Mouse (Mus musculus) liver, embryonic 14.5 days (tissue): ENCODE results near the gene Rac2. TPM values are rescaled to one million over a fixed set of nuclear protein-coding genes. Genes with fewer than 3 reads are reported as not detected.

Experiments used
- ATAC-seq: fragments of 200-750 bp; cut with Nextera tagmentation; 2 replicates; pipeline ENCODE4 v1.8.0; 2017; ENCODE audit warnings: moderate number of reproducible peaks, mild to moderate bottlenecking, moderate library complexity; ENCODE audit not compliant: insufficient read depth
- DNase-seq, 3 experiments: peaks; one replicate each; pipeline ENCODE4 v3.0.0-alpha.2; 2012 to 2013; ENCODE audit warnings: low read depth in 3 of 3, low spot score in 3 of 3
- H3K27ac ChIP-seq: fragments of 300-500 bp; sonication (generic); 2 replicates; pipeline ENCODE4 v1.5.1; 2014; ENCODE audit warnings: moderate library complexity, mild to moderate bottlenecking, control low read depth, inconsistent platforms
- H3K27me3 ChIP-seq: fragments of 300-500 bp; sonication (generic); 2 replicates; pipeline ENCODE4 v1.6.1; 2014; ENCODE audit warnings: mild to moderate bottlenecking, low read length, moderate library complexity; ENCODE audit not compliant: control insufficient read depth, insufficient read depth
- H3K36me3 ChIP-seq: fragments of 300-500 bp; sonication (generic); replicated peaks from 2 replicates; pipeline ENCODE4 v1.6.1; 2014; ENCODE audit warnings: low read depth; ENCODE audit not compliant: control insufficient read depth, insufficient read depth
- H3K4me1 ChIP-seq, 2 experiments: fragments of 200-500 bp in 1 of 2; fragments of 300-500 bp in 1 of 2; sonication (generic) in 1 of 2; replicated peaks; 2 replicates each; pipeline ENCODE4 v1.6.1; 2012 to 2014; ENCODE audit warnings: antibody characterized with exemption in 1 of 2, inconsistent platforms in 1 of 2, low read length in 1 of 2; ENCODE audit not compliant: control insufficient read depth in 2 of 2, insufficient read depth in 2 of 2
- H3K4me2 ChIP-seq: fragments of 300-500 bp; sonication (generic); 2 replicates; pipeline ENCODE4 v1.6.1; 2014; ENCODE audit warnings: low read depth, mild to moderate bottlenecking, control low read depth, moderate library complexity
- H3K4me3 ChIP-seq, 2 experiments: fragments of 200-500 bp in 1 of 2; fragments of 300-500 bp in 1 of 2; sonication (generic) in 1 of 2; 2 replicates each; pipeline ENCODE4 v1.5.1; 2012 to 2014; ENCODE audit warnings: low read depth in 2 of 2, low read length in 2 of 2, mild to moderate bottlenecking in 2 of 2, control low read depth in 1 of 2, inconsistent platforms in 1 of 2, moderate library complexity in 1 of 2; ENCODE audit not compliant: insufficient read depth in 1 of 2
- H3K9ac ChIP-seq: fragments of 300-500 bp; sonication (generic); replicated peaks from 2 replicates; pipeline ENCODE4 v1.6.1; 2014; ENCODE audit warnings: mild to moderate bottlenecking, control low read depth, moderate library complexity
- H3K9me3 ChIP-seq: fragments of 300-500 bp; sonication (generic); 2 replicates; pipeline ENCODE4 v1.6.1; 2016; ENCODE audit warnings: low read length, mixed read lengths; ENCODE audit not compliant: control insufficient read depth
- CTCF ChIP-seq: IDR thresholded peaks from 2 replicates; pipeline ENCODE4 v1.5.1; 2016; ENCODE audit warnings: antibody characterized with exemption, low read depth, control low read depth
- EP300 ChIP-seq: IDR thresholded peaks from 2 replicates; pipeline ENCODE4 v1.6.1; 2016; ENCODE audit warnings: antibody characterized with exemption, low read depth
- WGBS: fragments of 180-500 bp; shearing (Covaris S2); extraction: QIAGEN DNeasy Blood & Tissue Kit; methylation state at CpG from one replicate; pipeline ENCODE4 v1.1.7; 2014; ENCODE audit not compliant: insufficient replicate concordance; 5-methylcytosine and 5-hydroxymethylcytosine counted together
- polyA plus RNA-seq, 2 experiments: library from polyadenylated mRNA; depleted of rRNA in 1 of 2; stranded (reverse) in 1 of 2; unstranded in 1 of 2; fragments of >200 nt; fragmentation: Nextera tagmentation in 1 of 2; extraction: Ambion mirVana in 1 of 2; gene quantifications; 2 replicates each; pipeline versions ENCODE4 v1.2.1 to v1.2.3; 2012 to 2014

Rac2 gene
- polyA plus RNA-seq, 2 experiments, result 57.5 to 117 TPM

DNA sequence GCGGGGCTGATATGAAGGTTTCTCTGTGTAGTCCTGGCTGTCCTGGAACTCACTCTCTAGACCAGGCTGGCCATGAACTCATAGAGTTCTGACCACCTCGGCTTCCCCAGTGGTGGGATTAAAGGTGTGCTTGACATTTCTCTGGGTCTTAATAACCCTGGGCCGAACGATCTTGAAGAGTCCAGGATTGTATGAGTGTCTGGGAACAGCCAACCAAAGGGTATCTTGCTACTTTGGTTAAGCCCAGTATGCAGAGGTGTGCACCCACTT lies 41.2 kb downstream of the Rac2 start:
- H3K9me3 ChIP-seq, result no peaks in the 10 kb centered on the region
- 66% methylated on average over 4 of the region's 4 CpGs for WGBS
- no peak overlapping the region for H3K9ac ChIP-seq
- no peak for ATAC-seq
- TF ChIP-seq CTCF, result no peak
- no peak for TF ChIP-seq EP300
- no peak overlapping the region for H3K27ac ChIP-seq
- no peaks in the 10 kb centered on the region for H3K36me3 ChIP-seq
- H3K4me2 ChIP-seq, result peak overlapping the region; percentile 21
- H3K4me1 ChIP-seq, result peaks cover 0 to 8% of the 10 kb centered on the region in 2 experiments; a peak in 2 of 4 replicates
- H3K4me3 ChIP-seq, result no peak overlapping the region
- no peaks in the 10 kb centered on the region; the same call in 1 of the 2 replicates for H3K27me3 ChIP-seq
- DNase-seq, result no peak

DNA sequence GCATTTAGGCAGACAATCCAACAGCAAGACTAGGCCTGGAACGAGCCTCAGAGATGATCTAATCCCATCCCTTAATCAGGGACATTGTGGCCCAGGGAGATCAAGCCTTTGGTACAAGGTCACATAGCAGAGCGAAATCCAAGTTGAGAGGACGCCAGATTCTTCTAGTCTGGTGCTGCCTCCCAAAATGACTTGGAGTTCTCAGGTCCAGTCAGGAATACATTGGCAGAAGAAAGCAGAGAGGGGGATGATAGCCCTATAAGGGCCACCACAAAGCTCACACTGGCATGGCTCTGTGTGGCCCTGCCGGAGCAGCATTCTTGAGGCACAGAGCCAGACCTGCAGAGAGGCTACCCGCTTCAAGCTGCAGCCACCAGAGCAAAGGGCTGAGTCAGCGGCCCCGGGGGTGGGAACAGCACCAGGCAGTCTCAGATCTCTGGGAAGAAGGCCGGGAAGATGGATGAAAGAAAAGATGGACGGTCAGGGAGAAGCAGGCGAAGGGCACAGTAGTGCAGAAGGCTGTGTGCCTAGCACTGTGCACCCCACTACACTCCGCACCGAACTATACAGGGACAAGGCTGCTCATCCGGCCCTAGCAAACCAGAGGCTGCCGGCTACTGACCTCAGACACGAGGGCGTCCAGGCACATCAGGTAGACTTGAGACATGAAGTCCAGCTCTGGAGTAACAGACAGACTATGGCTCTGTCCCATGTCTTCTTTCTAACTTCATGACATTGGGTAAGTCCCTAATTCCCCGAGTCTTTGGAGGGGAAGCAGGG lies 41.7 kb downstream of the Rac2 start, which contains the start of gene C1qtnf6:
Gene C1qtnf6 (minus strand): TSS at position 746 of the 780 bp plus-strand sequence.
- ATAC-seq (no peak), DNase-seq (no peak)
- H3K27ac ChIP-seq, result no peak within 1 kb of the TSS

DNA sequence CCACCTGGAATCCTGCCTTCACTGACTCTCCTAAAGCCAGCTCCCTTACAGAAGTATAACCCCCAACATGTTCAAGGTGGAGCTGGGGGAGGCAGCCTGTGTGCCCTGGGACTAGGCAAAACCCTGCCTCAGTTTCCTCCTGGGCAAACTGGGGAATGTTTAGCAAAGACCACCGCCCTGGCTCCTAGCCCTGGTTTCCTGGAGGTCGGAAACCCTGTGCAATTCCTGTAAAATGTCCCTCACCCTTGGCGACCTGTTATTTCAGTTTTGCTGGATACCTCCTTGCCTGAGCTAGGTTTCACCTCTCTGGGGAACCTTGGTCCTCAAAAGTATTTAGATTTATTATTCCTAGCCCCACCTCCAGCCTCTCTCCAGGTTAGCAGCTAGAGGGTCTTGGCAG lies 42.4 kb downstream of the Rac2 start:
- TF ChIP-seq CTCF, result no peak
- Histone ChIP-seq H3K4me1 (peaks cover 0 to 8% of the 10 kb centered on the region in 2 experiments; a peak in 2 of 4 replicates), H3K27me3 (no peaks in the 10 kb centered on the region; the same call in 1 of the 2 replicates), H3K4me2 (no peak overlapping the region), H3K9ac (no peak overlapping the region), H3K36me3 (no peaks in the 10 kb centered on the region), H3K9me3 (no peaks in the 10 kb centered on the region), H3K4me3 (no peak overlapping the region), H3K27ac (no peak overlapping the region)
- no peak for ATAC-seq
- DNase-seq, result no peak
- WGBS, result 52% methylated on average over 3 of the region's 3 CpGs

More for the DNA sequence above, 41.7 kb downstream of the Rac2 start, which contains the start of gene C1qtnf6:
- peak within 1 kb of the TSS; percentile 21 for H3K4me2 ChIP-seq
- no peaks in the 10 kb centered on the region; the same call in 1 of the 2 replicates for H3K27me3 ChIP-seq
- H3K36me3 ChIP-seq, result no peaks in the 10 kb centered on the region
- H3K4me3 ChIP-seq, result peak within 1 kb of the TSS in 1 of 2 experiments; percentile 31; a peak in 1 of 4 replicates
- 67% methylated on average over 17 of the region's 17 CpGs for WGBS
- TF ChIP-seq CTCF, result no peak
- no peak for TF ChIP-seq EP300
- H3K4me1 ChIP-seq, result peaks cover 0 to 8% of the 10 kb centered on the region in 2 experiments; a peak in 2 of 4 replicates
- no peak within 1 kb of the TSS for H3K9ac ChIP-seq
- no peaks in the 10 kb centered on the region for H3K9me3 ChIP-seq

DNA sequence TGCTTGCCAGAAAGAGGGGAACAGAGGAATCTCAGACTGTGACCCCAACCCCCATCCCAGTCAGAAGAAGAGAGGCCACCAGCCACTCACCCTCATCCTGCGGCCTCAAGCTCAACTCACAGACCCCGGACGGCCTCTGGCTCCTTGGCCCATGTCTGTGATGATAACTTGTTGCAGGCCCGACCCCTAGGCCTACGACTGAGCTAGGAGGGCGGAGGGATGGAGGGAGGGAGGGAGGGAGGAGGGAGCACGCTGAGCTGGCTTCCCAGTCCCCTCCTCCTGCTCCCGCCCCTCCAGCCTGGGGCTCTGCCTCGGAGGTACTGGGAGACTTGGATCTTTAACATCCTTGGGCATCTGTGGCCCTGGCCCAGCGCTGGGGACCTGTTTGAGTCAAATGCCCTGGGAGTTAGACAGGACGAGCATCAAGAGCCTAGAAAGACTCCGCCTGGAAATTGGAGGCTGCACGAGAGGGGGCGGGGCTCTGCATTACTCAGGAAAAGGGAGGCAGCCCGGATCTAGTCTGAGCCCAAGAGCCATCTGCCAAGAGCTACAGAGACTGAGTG lies 43.1 kb downstream of the Rac2 start:
- TF ChIP-seq CTCF (no peak), EP300 (no peak)
- no peak overlapping the region for H3K27ac ChIP-seq
- H3K36me3 ChIP-seq, result no peaks in the 10 kb centered on the region
- peak overlapping the region; percentile 44 for H3K4me2 ChIP-seq
- no peak overlapping the region for H3K9ac ChIP-seq
- WGBS, result 15% methylated on average over 15 of the region's 15 CpGs
- peaks cover 0 to 6% of the 10 kb centered on the region in 2 experiments; a peak in 2 of 4 replicates for H3K4me1 ChIP-seq
- DNase-seq (no peak), ATAC-seq (no peak)
- H3K4me3 ChIP-seq, result peak overlapping the region; percentile 21 to 33
- H3K27me3 ChIP-seq, result no peaks in the 10 kb centered on the region; the same call in 1 of the 2 replicates
- H3K9me3 ChIP-seq, result no peaks in the 10 kb centered on the region

DNA sequence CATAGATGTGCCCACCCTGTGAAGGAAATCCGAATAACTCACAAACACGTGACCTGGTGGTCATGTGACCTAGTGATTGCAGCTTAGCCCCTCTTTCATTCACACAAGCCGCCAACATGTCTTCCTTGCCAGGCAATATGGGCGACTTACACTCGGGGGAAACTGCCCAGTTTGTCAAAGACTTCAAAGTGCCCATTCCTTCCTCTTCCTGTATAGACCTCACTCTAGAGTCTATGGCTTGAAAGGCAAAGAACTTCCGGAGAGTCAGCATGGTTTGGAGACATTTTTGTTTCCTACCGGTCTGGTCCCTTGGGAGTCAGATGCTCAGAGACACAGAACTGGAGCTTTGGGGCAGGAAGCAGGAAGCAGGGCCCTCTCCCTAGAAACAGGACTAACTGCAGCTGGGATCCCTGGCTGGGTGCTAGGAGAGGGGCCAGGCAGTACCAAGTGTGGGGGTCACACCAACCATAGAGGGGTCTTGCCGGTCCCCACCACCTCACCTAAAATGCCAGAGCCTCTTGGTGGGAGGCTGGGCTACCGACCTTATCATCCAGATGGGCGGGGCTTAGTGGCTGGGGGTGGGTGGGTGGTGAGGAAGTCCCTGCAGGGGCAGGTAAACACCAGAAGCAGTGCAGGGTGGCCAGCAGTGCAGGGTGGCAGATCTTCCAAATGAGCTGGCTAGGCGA lies 43.7 kb downstream of the Rac2 start:
- Histone ChIP-seq H3K4me1 (peaks cover 0 to 6% of the 10 kb centered on the region in 2 experiments; a peak in 2 of 4 replicates), H3K4me3 (peak overlapping the region; percentile 13 to 33; a peak in 3 of 4 replicates), H3K36me3 (no peaks in the 10 kb centered on the region), H3K27me3 (no peaks in the 10 kb centered on the region; the same call in 1 of the 2 replicates), H3K9ac (no peak overlapping the region), H3K4me2 (peak overlapping the region; percentile 44), H3K9me3 (no peaks in the 10 kb centered on the region), H3K27ac (no peak overlapping the region)
- 18% methylated on average over 11 of the region's 11 CpGs for WGBS
- ATAC-seq (no peak), DNase-seq (no peak)
- TF ChIP-seq EP300, result no peak
- no peak for TF ChIP-seq CTCF
